ENCODE assay signal across 1 mouse cellular context in genomic region chr1:64639279-64639678, GRCm38 (mm10).
A peak's percentile ranks its signal among the peaks of the same experiment; 100 is the strongest.
TF ChIP-seq lines count a peak whose summit lies in the region.

No protein-coding gene starts in this region.

TF ChIP-seq in MEL, 35 proteins besides CTCF, POLR2A, EP300 and RAD21 (continued from another document):
- TF ChIP-seq POLR2AphosphoS2 (IDR thresholded peaks at IDR 0.05; ENCODE audit: low read length) (no peak), MXI1 (IDR thresholded peaks at IDR 0.05; ENCODE audit: low read depth, low read length) (peak; percentile 54; the same call in 1 of the 2 replicates), CHD2 (IDR thresholded peaks at IDR 0.05; ENCODE audit: low read length) (no peak), ETS1 (IDR thresholded peaks at IDR 0.05; ENCODE audit: low read depth, low read length) (peak; percentile 65), TAL1 (IDR thresholded peaks at IDR 0.05; ENCODE audit: low read length) (peak; percentile 57), RCOR1 (IDR thresholded peaks at IDR 0.05; ENCODE audit: low read depth, low read length) (peak; percentile 80), SIN3A (IDR thresholded peaks at IDR 0.05; ENCODE audit: low read length) (0 out of 2 replicates have a peak, but pooled peaks have one; percentile 17)
TF ChIP-seq in MEL: peak in this region for 10.
